Mouse (Mus musculus) MEL (cell line): Measurements from ENCODE around the gene Lacc1. TPM values are rescaled to one million over a fixed set of nuclear protein-coding genes. Genes with fewer than 3 reads are reported as not detected.

Experiments
- DNase-seq: peaks from one replicate; pipeline ENCODE4 v3.0.0; 2011; ENCODE audit warnings: low read depth, low spot score
- H3K27ac ChIP-seq: 2 replicates; pipeline ENCODE4 v1.5.1; 2012; ENCODE audit warnings: low read depth, mild to moderate bottlenecking, control low read depth, low read length, moderate library complexity; ENCODE audit not compliant: control insufficient read depth
- H3K27me3 ChIP-seq, 2 experiments: fragments of 150-350 bp in 1 of 2; sonication (generic) in 1 of 2; 2 replicates each; pipeline ENCODE4 v1.6.1; 2012; ENCODE audit warnings: low read length in 2 of 2, mild to moderate bottlenecking in 2 of 2, improper control_type of control experiment in 1 of 2, moderate library complexity in 1 of 2; ENCODE audit not compliant: insufficient read depth in 2 of 2, control insufficient read depth in 1 of 2
- H3K36me3 ChIP-seq, 2 experiments: 2 replicates each; pipeline ENCODE4 v1.6.1; 2012 to 2014; ENCODE audit warnings: low read length in 2 of 2, improper control_type of control experiment in 1 of 2, inconsistent platforms in 1 of 2, mild to moderate bottlenecking in 1 of 2; ENCODE audit not compliant: insufficient read depth in 2 of 2, control insufficient read depth in 1 of 2
- H3K4me1 ChIP-seq, 2 experiments: fragments of 150-350 bp in 1 of 2; sonication (generic) in 1 of 2; 2 replicates each; pipeline ENCODE4 v1.6.1; 2012; ENCODE audit warnings: low read length in 2 of 2, improper control_type of control experiment in 1 of 2, mild to moderate bottlenecking in 1 of 2; ENCODE audit not compliant: insufficient read depth in 2 of 2, control insufficient read depth in 1 of 2
- H3K4me3 ChIP-seq, 2 experiments: fragments of 150-350 bp in 1 of 2; sonication (generic) in 1 of 2; 2 replicates each; pipeline ENCODE4 v1.5.1; 2012; ENCODE audit warnings: low read depth in 2 of 2, low read length in 2 of 2, mild to moderate bottlenecking in 2 of 2, moderate library complexity in 2 of 2, control low read depth in 1 of 2, improper control_type of control experiment in 1 of 2; ENCODE audit not compliant: control insufficient read depth in 1 of 2, insufficient read depth in 1 of 2
- H3K79me2 ChIP-seq: 2 replicates; pipeline ENCODE4 v1.6.1; 2012; ENCODE audit warnings: mild to moderate bottlenecking, low read length, moderate library complexity; ENCODE audit not compliant: control insufficient read depth, poor library complexity, insufficient read depth
- H3K9ac ChIP-seq: 2 replicates; pipeline ENCODE4 v1.6.1; 2012; ENCODE audit warnings: low read depth, mild to moderate bottlenecking, control low read depth, low read length, moderate library complexity; ENCODE audit not compliant: control insufficient read depth, poor library complexity, severe bottlenecking
- H3K9me3 ChIP-seq: fragments of 150-350 bp; sonication (generic); replicated peaks from 2 replicates; pipeline ENCODE4 v1.6.1; 2012; ENCODE audit warnings: mild to moderate bottlenecking, low read length, improper control_type of control experiment, moderate library complexity; ENCODE audit not compliant: insufficient read depth
- BHLHE40 ChIP-seq: IDR thresholded peaks from 2 replicates; pipeline ENCODE4 v1.6.1; 2012; ENCODE audit warnings: low read depth, mild to moderate bottlenecking, inconsistent platforms, low read length, improper control_type of control experiment, borderline replicate concordance
- GATA1 ChIP-seq: IDR thresholded peaks from 2 replicates; pipeline ENCODE4 v1.6.1; 2011; ENCODE audit warnings: low read depth, low read length, improper control_type of control experiment
- JUND ChIP-seq: IDR thresholded peaks from 2 replicates; pipeline ENCODE4 v1.6.1; 2011; ENCODE audit warnings: low read depth, mild to moderate bottlenecking, improper control_type of control experiment, low read length
- MAZ ChIP-seq: IDR thresholded peaks from 2 replicates; pipeline ENCODE4 v1.6.1; 2012; ENCODE audit warnings: low read depth, mild to moderate bottlenecking, inconsistent platforms, low read length, improper control_type of control experiment
- MXI1 ChIP-seq: IDR thresholded peaks from 2 replicates; pipeline ENCODE4 v1.6.1; 2011; ENCODE audit warnings: mild to moderate bottlenecking, low read depth, low read length, improper control_type of control experiment
- MYB ChIP-seq: IDR thresholded peaks from 2 replicates; pipeline ENCODE4 v1.6.1; 2011; ENCODE audit warnings: mild to moderate bottlenecking, low read depth, low read length, improper control_type of control experiment
- NRF1 ChIP-seq: IDR thresholded peaks from 2 replicates; pipeline ENCODE4 v1.6.1; 2014; ENCODE audit warnings: low read depth, mild to moderate bottlenecking, inconsistent platforms, low read length, improper control_type of control experiment, moderate library complexity; ENCODE audit not compliant: poor library complexity, insufficient read depth, severe bottlenecking
- RAD21 ChIP-seq: IDR thresholded peaks from 2 replicates; pipeline ENCODE4 v1.6.1; 2011; ENCODE audit warnings: mild to moderate bottlenecking, low read depth, low read length, improper control_type of control experiment
- TCF12 ChIP-seq: IDR thresholded peaks from 2 replicates; pipeline ENCODE4 v1.6.1; 2014; ENCODE audit warnings: low read depth, mild to moderate bottlenecking, inconsistent platforms, low read length, improper control_type of control experiment, moderate library complexity
- USF2 ChIP-seq, 2 experiments: IDR thresholded peaks; 2 replicates each; pipeline ENCODE4 v1.6.1; 2011 to 2012; ENCODE audit warnings: improper control_type of control experiment in 2 of 2, low read length in 2 of 2, borderline replicate concordance in 1 of 2, inconsistent platforms in 1 of 2, low read depth in 1 of 2, mild to moderate bottlenecking in 1 of 2; ENCODE audit not compliant: insufficient read depth in 1 of 2
- ZC3H11A ChIP-seq: IDR thresholded peaks from 2 replicates; pipeline ENCODE4 v1.6.1; 2012; ENCODE audit warnings: low read depth, mild to moderate bottlenecking, inconsistent platforms, low read length, improper control_type of control experiment
- ZKSCAN1 ChIP-seq: IDR thresholded peaks from 2 replicates; pipeline ENCODE4 v1.6.1; 2012; ENCODE audit warnings: low read depth, mild to moderate bottlenecking, inconsistent platforms, low read length, improper control_type of control experiment, moderate library complexity
- ZMIZ1 ChIP-seq: IDR thresholded peaks from 2 replicates; pipeline ENCODE4 v1.6.1; 2012; ENCODE audit warnings: low read depth, mild to moderate bottlenecking, inconsistent platforms, low read length, improper control_type of control experiment, moderate library complexity
- polyA plus RNA-seq, 2 experiments: library from polyadenylated mRNA; stranded (reverse) in 1 of 2; unstranded in 1 of 2; fragments of >175 nt in 1 of 2; fragments of >200 nt in 1 of 2; gene quantifications; 2 replicates each; pipeline versions ENCODE4 v1.2.1 to v1.2.4; 2012; ENCODE audit warnings: low replicate concordance in 2 of 2, low read depth in 1 of 2; ENCODE audit not compliant: insufficient read length in 2 of 2, insufficient read depth in 1 of 2, missing spikeins in 1 of 2
- total RNA-seq: library from RNA; depleted of rRNA; stranded (reverse); fragments of 300-350 nt; gene quantifications from 2 replicates; pipeline ENCODE4 v1.2.3, GENCODE M21; 2012; rRNA removed

The Lacc1 gene
- total and polyA plus RNA-seq, 3 experiments, result not detected

- H3K4me3 ChIP-seq, result no peak overlapping the region
- TF ChIP-seq RAD21 (no peak), USF2 (IDR thresholded peaks at IDR 0.05; ENCODE audit: borderline replicate concordance in 1 of 2, insufficient read depth in 1 of 2, low read depth in 1 of 2, low read length in 2 of 2) (no peak), MAZ (no peak), MXI1 (no peak), JUND (no peak), BHLHE40 (no peak), ZC3H11A (no peak), GATA1 (no peak), TCF12 (no peak), ZKSCAN1 (no peak), NRF1 (no peak), ZMIZ1 (no peak), MYB (no peak)
- TF ChIP-seq, all 39 proteins: peak for 0
- Histone ChIP-seq H3K27me3 (no peaks in the 10 kb centered on the region), H3K9me3 (no peaks in the 10 kb centered on the region), H3K9ac (no peak overlapping the region), H3K36me3 (no peaks in the 10 kb centered on the region), H3K79me2 (no peaks in the 10 kb centered on the region), H3K27ac (no peak overlapping the region), H3K4me1 (no peaks in the 10 kb centered on the region)
- no peak for DNase-seq
Observed at GRCm38 (mm10) chr14:76979569-76979968, 57.1 kb downstream of the Lacc1 start.

Other genes with a start within 250 kb of the Lacc1 start
- gene Ccdc122, start 132 bp downstream of the Lacc1 start, total RNA-seq, result not detected in 2 replicates
- not detected for gene Ccdc122, start 132 bp downstream of the Lacc1 start, polyA plus RNA-seq
- gene Enox1, start 119.9 kb upstream of the Lacc1 start, total RNA-seq, result not detected in 2 replicates
- gene Enox1, start 119.9 kb upstream of the Lacc1 start, polyA plus RNA-seq, result not detected